Mouse (Mus musculus): ENCODE data around the gene Ntn5. TPM values are rescaled to one million over a fixed set of nuclear protein-coding genes. Genes with fewer than 3 reads are reported as not detected.

Gene Ntn5
- polyA plus RNA-seq, 1 experiment from 2014 or later = 3.4 TPM

- DNase-seq (ENCODE audit: low spot score) = no peak
- 73% methylated on average over 5 of the region's 5 CpGs for WGBS
- Histone ChIP-seq H3K9me3 (ENCODE audit: control insufficient read depth, low read length) (no peaks in the 10 kb centered on the region), H3K4me3 (ENCODE audit: low read depth, low read length) (no peak overlapping the region), H3K4me2 (ENCODE audit: low read depth, low read length) (no peak overlapping the region), H3K9ac (ENCODE audit: low read depth, low read length) (no peak overlapping the region), H3K4me1 (ENCODE audit: control insufficient read depth, insufficient read depth, low read length) (no peaks in the 10 kb centered on the region), H3K36me3 (ENCODE audit: control insufficient read depth, insufficient read depth, low read length) (peaks cover 5% of the 10 kb centered on the region; the same call in 1 of the 2 replicates), H3K27me3 (replicated peaks; ENCODE audit: control insufficient read depth, insufficient read depth, low read length) (no peaks in the 10 kb centered on the region), H3K27ac (replicated peaks; ENCODE audit: low read depth, low read length) (no peak overlapping the region)
- no peak for ATAC-seq (ENCODE audit: low read depth)
Measured at GRCm38 (mm10) chr7:45733477-45733876, 49.7 kb downstream of the Ntn5 start.

DNA sequence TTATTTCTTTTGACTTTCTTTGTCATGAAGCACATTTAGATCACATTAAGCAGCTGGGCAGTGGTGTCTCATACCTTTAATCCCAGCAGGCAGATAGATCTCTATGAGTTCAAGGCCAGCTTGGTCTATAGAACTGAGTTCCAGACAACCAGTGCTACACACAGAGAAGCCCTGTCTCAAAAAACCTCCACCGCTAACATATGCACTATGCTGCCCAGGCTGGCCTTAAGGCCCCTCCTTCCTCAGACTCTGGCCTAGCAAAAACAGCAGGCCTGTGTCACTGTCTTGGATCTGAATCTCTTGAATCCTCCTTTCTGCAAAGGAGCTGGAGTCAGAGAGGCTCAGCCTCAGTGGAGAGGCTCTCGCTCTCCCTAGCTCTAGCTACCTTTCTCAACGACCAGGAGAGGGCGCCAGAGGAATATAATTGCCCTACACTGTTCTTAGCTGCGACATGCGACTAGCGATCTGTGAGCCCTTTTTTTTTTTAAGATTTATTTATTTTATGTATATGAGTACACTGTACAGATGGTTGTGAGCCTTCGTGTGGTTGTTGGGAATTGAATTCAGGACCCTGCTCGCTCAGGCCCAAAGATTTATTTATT, 55.4 kb downstream of the Ntn5 start:
- H3K27ac ChIP-seq (replicated peaks; ENCODE audit: low read depth, low read length) = no peak overlapping the region
- peak; percentile 93 for DNase-seq (ENCODE audit: low spot score)
- WGBS = 10% methylated on average over 9 of the region's 9 CpGs

DNA sequence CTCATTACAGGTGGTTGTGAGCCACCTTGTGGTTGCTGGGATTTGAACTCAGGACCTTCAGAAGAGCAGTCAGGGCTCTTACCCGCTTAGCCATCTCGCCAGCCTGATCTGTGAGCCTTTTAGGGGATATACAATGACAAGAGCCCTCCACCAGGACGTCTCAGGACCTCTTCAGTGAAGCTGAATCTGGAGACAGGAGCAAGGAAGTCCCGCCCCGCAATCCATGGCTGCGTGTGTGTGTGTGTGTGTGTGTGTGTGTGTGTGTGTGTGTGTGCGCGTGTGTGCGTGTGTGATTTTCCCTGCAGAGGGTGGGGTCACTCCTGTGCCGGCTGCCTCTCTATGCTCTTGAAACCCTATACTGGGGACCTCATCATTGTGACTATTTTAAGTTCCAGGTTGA, 56.0 kb downstream of the Ntn5 start:
- no peaks in the 10 kb centered on the region for H3K9me3 ChIP-seq (ENCODE audit: control insufficient read depth, low read length)
- no peak overlapping the region for H3K27ac ChIP-seq (replicated peaks; ENCODE audit: low read depth, low read length)
- DNase-seq (ENCODE audit: low spot score) (no peak), ATAC-seq (ENCODE audit: low read depth) (no peak)
- H3K4me1 ChIP-seq (ENCODE audit: control insufficient read depth, insufficient read depth, low read length) = no peaks in the 10 kb centered on the region
- 61% methylated on average over 10 of the region's 10 CpGs for WGBS
- no peak overlapping the region for H3K9ac ChIP-seq (ENCODE audit: low read depth, low read length)
- no peak overlapping the region for H3K4me3 ChIP-seq (ENCODE audit: low read depth, low read length)
- H3K36me3 ChIP-seq (ENCODE audit: control insufficient read depth, insufficient read depth, low read length) = no peaks in the 10 kb centered on the region
- H3K4me2 ChIP-seq (ENCODE audit: low read depth, low read length) = no peak overlapping the region
- no peaks in the 10 kb centered on the region for H3K27me3 ChIP-seq (replicated peaks; ENCODE audit: control insufficient read depth, insufficient read depth, low read length)

More for the DNA sequence above, 55.4 kb downstream of the Ntn5 start:
- no peak overlapping the region for H3K4me2 ChIP-seq (ENCODE audit: low read depth, low read length)
- peak; percentile 89 for ATAC-seq (ENCODE audit: low read depth)
- no peaks in the 10 kb centered on the region for H3K27me3 ChIP-seq (replicated peaks; ENCODE audit: control insufficient read depth, insufficient read depth, low read length)
- no peak overlapping the region for H3K4me3 ChIP-seq (ENCODE audit: low read depth, low read length)
- no peaks in the 10 kb centered on the region for H3K4me1 ChIP-seq (ENCODE audit: control insufficient read depth, insufficient read depth, low read length)
- no peak overlapping the region for H3K9ac ChIP-seq (ENCODE audit: low read depth, low read length)
- H3K36me3 ChIP-seq (ENCODE audit: control insufficient read depth, insufficient read depth, low read length) = no peaks in the 10 kb centered on the region
- no peaks in the 10 kb centered on the region for H3K9me3 ChIP-seq (ENCODE audit: control insufficient read depth, low read length)

GRCm38 (mm10) chr7:45741308-45741707, 57.5 kb downstream of the Ntn5 start:
- H3K4me3 ChIP-seq (ENCODE audit: low read depth, low read length) = no peak overlapping the region; the same call in 1 of the 2 replicates
- H3K27ac ChIP-seq (replicated peaks; ENCODE audit: low read depth, low read length) = no peak overlapping the region
- ATAC-seq (ENCODE audit: low read depth) (no peak), DNase-seq (ENCODE audit: low spot score) (no peak)
- 87% methylated on average over 12 of the region's 12 CpGs for WGBS
- no peaks in the 10 kb centered on the region for H3K9me3 ChIP-seq (ENCODE audit: control insufficient read depth, low read length)
- peak overlapping the region; percentile 54; the same call in 1 of the 2 replicates for H3K4me2 ChIP-seq (ENCODE audit: low read depth, low read length)
- H3K27me3 ChIP-seq (replicated peaks; ENCODE audit: control insufficient read depth, insufficient read depth, low read length) = no peaks in the 10 kb centered on the region
- H3K36me3 ChIP-seq (ENCODE audit: control insufficient read depth, insufficient read depth, low read length) = no peaks in the 10 kb centered on the region
- no peak overlapping the region for H3K9ac ChIP-seq (ENCODE audit: low read depth, low read length)
- H3K4me1 ChIP-seq (ENCODE audit: control insufficient read depth, insufficient read depth, low read length) = no peaks in the 10 kb centered on the region

DNA sequence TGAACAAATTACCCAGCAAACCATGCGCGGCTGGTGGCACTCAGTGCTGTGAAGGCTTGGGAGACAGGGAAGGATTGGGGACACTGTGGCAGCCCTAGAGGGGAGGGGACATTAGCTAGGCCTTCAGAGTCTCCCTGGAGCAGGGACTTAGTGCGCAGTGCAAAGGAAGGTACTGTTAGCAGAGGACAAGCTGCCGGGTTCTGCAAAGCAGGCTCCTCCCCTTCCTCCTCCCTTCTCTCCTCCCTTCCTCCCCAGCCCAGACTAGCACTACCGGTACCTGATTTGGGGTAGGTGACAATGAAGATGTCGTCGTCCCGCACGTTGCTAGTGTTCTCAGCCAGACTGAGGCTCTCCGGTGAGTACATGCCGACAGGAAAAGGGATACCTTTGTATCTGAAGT, 58.0 kb downstream of the Ntn5 start:
- H3K9ac ChIP-seq (ENCODE audit: low read depth, low read length) = peak overlapping the region; percentile 46
- DNase-seq (ENCODE audit: low spot score) (no peak), ATAC-seq (ENCODE audit: low read depth) (peak; percentile 42; the same call in 1 of the 2 replicates)
- no peaks in the 10 kb centered on the region for H3K4me1 ChIP-seq (ENCODE audit: control insufficient read depth, insufficient read depth, low read length)
- H3K27me3 ChIP-seq (replicated peaks; ENCODE audit: control insufficient read depth, insufficient read depth, low read length) = no peaks in the 10 kb centered on the region
- no peaks in the 10 kb centered on the region for H3K36me3 ChIP-seq (ENCODE audit: control insufficient read depth, insufficient read depth, low read length)
- WGBS = 30% methylated on average over 11 of the region's 11 CpGs
- no peaks in the 10 kb centered on the region for H3K9me3 ChIP-seq (ENCODE audit: control insufficient read depth, low read length)
- peak overlapping the region; percentile 31 for H3K4me3 ChIP-seq (ENCODE audit: low read depth, low read length)
- H3K27ac ChIP-seq (replicated peaks; ENCODE audit: low read depth, low read length) = no peak overlapping the region
- peak overlapping the region; percentile 54 for H3K4me2 ChIP-seq (ENCODE audit: low read depth, low read length)

DNA sequence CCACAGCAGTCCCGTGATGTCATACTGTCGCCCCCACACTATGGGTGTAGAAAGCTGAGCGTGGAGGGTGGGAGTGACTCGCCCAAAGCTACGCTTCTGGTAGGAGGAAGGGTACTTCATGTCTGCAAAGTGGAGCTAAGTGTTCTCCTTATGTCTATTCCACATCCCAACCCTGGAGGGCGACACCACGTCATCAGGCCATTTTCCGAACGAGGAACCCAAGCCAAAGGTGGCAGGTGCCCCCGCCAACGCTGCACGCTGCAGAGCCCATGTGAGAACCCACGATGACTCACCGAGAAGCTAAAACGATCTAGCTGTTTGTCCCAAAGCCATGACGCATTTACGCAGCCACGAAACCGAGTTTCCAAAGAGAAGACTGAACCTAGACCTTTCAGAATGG, 58.5 kb downstream of the Ntn5 start:
- ATAC-seq (ENCODE audit: low read depth) (no peak), DNase-seq (ENCODE audit: low spot score) (no peak)
- H3K4me2 ChIP-seq (ENCODE audit: low read depth, low read length) = peak overlapping the region; percentile 54
- 41% methylated on average over 19 of the region's 19 CpGs for WGBS
- H3K27ac ChIP-seq (replicated peaks; ENCODE audit: low read depth, low read length) = no peak overlapping the region
- H3K27me3 ChIP-seq (replicated peaks; ENCODE audit: control insufficient read depth, insufficient read depth, low read length) = no peaks in the 10 kb centered on the region
- no peaks in the 10 kb centered on the region for H3K9me3 ChIP-seq (ENCODE audit: control insufficient read depth, low read length)
- H3K4me3 ChIP-seq (ENCODE audit: low read depth, low read length) = peak overlapping the region; percentile 31
- H3K36me3 ChIP-seq (ENCODE audit: control insufficient read depth, insufficient read depth, low read length) = no peaks in the 10 kb centered on the region
- no peaks in the 10 kb centered on the region for H3K4me1 ChIP-seq (ENCODE audit: control insufficient read depth, insufficient read depth, low read length)
- H3K9ac ChIP-seq (ENCODE audit: low read depth, low read length) = peak overlapping the region; percentile 46; the same call in 1 of the 2 replicates

Other genes with a start within 250 kb of the Ntn5 start
- 39.3 TPM in 2 replicates for gene Gys1, start 249.2 kb upstream of the Ntn5 start, polyA plus RNA-seq (2014; fragmentation: Nextera tagmentation; extraction: Ambion mirVana)
- 123 and 127 TPM in 2 replicates for gene Ruvbl2, start 245.9 kb upstream of the Ntn5 start, polyA plus RNA-seq (2014; fragmentation: Nextera tagmentation; extraction: Ambion mirVana)
- gene Ftl1, start 224.1 kb upstream of the Ntn5 start, polyA plus RNA-seq (2014; fragmentation: Nextera tagmentation; extraction: Ambion mirVana) = 4,260 and 4,697 TPM in 2 replicates
- gene Bax, start 217.1 kb upstream of the Ntn5 start, polyA plus RNA-seq (2014; fragmentation: Nextera tagmentation; extraction: Ambion mirVana) = 120 and 132 TPM in 2 replicates
- 1.2 and 1.5 TPM in 2 replicates for gene Tulp2, start 202.1 kb upstream of the Ntn5 start, polyA plus RNA-seq (2014; fragmentation: Nextera tagmentation; extraction: Ambion mirVana)
- gene Gm45808, start 197.2 kb upstream of the Ntn5 start, polyA plus RNA-seq (2014; fragmentation: Nextera tagmentation; extraction: Ambion mirVana) = not detected in 2 replicates
- gene Dhdh, start 195.2 kb upstream of the Ntn5 start, polyA plus RNA-seq (2014; fragmentation: Nextera tagmentation; extraction: Ambion mirVana) = 2.5 and 3.2 TPM in 2 replicates
- 209 and 236 TPM in 2 replicates for gene Nucb1, start 173.6 kb upstream of the Ntn5 start, polyA plus RNA-seq (2014; fragmentation: Nextera tagmentation; extraction: Ambion mirVana)
- gene Ppp1r15a, start 157.8 kb upstream of the Ntn5 start, polyA plus RNA-seq (2014; fragmentation: Nextera tagmentation; extraction: Ambion mirVana) = 20.7 and 21.9 TPM in 2 replicates
- 6.8 and 7.3 TPM in 2 replicates for gene Plekha4, start 157.7 kb upstream of the Ntn5 start, polyA plus RNA-seq (2014; fragmentation: Nextera tagmentation; extraction: Ambion mirVana)
- 0.77 and 1.0 TPM in 2 replicates for gene Hsd17b14, start 129.1 kb upstream of the Ntn5 start, polyA plus RNA-seq (2014; fragmentation: Nextera tagmentation; extraction: Ambion mirVana)
- gene Bcat2, start 113.9 kb upstream of the Ntn5 start, polyA plus RNA-seq (2014; fragmentation: Nextera tagmentation; extraction: Ambion mirVana) = 50.1 and 51.0 TPM in 2 replicates
- 0.45 and 1.0 TPM in 2 replicates for gene Fgf21, start 68.5 kb upstream of the Ntn5 start, polyA plus RNA-seq (2014; fragmentation: Nextera tagmentation; extraction: Ambion mirVana)
- 1.3 and 2.1 TPM in 2 replicates for gene Fut1, start 66.7 kb upstream of the Ntn5 start, polyA plus RNA-seq (2014; fragmentation: Nextera tagmentation; extraction: Ambion mirVana)
- gene Izumo1, start 62.2 kb upstream of the Ntn5 start, polyA plus RNA-seq (2014; fragmentation: Nextera tagmentation; extraction: Ambion mirVana) = 0.19 and 0.30 TPM in 2 replicates
- 10.4 and 11.1 TPM in 2 replicates for gene Rasip1, start 56.5 kb upstream of the Ntn5 start, polyA plus RNA-seq (2014; fragmentation: Nextera tagmentation; extraction: Ambion mirVana)
- 23.3 and 28.8 TPM in 2 replicates for gene Mamstr, start 44.0 kb upstream of the Ntn5 start, polyA plus RNA-seq (2014; fragmentation: Nextera tagmentation; extraction: Ambion mirVana)
- 1.9 and 2.2 TPM in 2 replicates for gene Fut2, start 17.6 kb upstream of the Ntn5 start, polyA plus RNA-seq (2014; fragmentation: Nextera tagmentation; extraction: Ambion mirVana)
- 2.1 and 2.5 TPM in 2 replicates for gene Sec1, start 10.4 kb downstream of the Ntn5 start, polyA plus RNA-seq (2014; fragmentation: Nextera tagmentation; extraction: Ambion mirVana)
- 7.9 and 8.9 TPM in 2 replicates for gene Car11, start 15.8 kb downstream of the Ntn5 start, polyA plus RNA-seq (2014; fragmentation: Nextera tagmentation; extraction: Ambion mirVana)
- gene Dbp, start 21.1 kb downstream of the Ntn5 start, polyA plus RNA-seq (2014; fragmentation: Nextera tagmentation; extraction: Ambion mirVana) = 3.4 and 4.7 TPM in 2 replicates
- 1,174 and 1,204 TPM in 2 replicates for gene Rpl18, start 31.4 kb downstream of the Ntn5 start, polyA plus RNA-seq (2014; fragmentation: Nextera tagmentation; extraction: Ambion mirVana)
- gene Sphk2, start 34.0 kb downstream of the Ntn5 start, polyA plus RNA-seq (2014; fragmentation: Nextera tagmentation; extraction: Ambion mirVana) = 24.0 and 25.6 TPM in 2 replicates
- 0.36 and 0.39 TPM in 2 replicates for gene Fam83e, start 37.2 kb downstream of the Ntn5 start, polyA plus RNA-seq (2014; fragmentation: Nextera tagmentation; extraction: Ambion mirVana)
- gene Spaca4, start 41.8 kb downstream of the Ntn5 start, polyA plus RNA-seq (2014; fragmentation: Nextera tagmentation; extraction: Ambion mirVana) = not detected in 2 replicates
- 0.67 and 1.5 TPM in 2 replicates for gene Lmtk3, start 99.7 kb downstream of the Ntn5 start, polyA plus RNA-seq (2014; fragmentation: Nextera tagmentation; extraction: Ambion mirVana)
- 14.2 and 16.3 TPM in 2 replicates for gene Sult2b1, start 100.6 kb downstream of the Ntn5 start, polyA plus RNA-seq (2014; fragmentation: Nextera tagmentation; extraction: Ambion mirVana)
- gene Cyth2, start 130.6 kb downstream of the Ntn5 start, polyA plus RNA-seq (2014; fragmentation: Nextera tagmentation; extraction: Ambion mirVana) = 96.4 and 106 TPM in 2 replicates
- 1.4 and 2.2 TPM in 2 replicates for gene Kcnj14, start 140.8 kb downstream of the Ntn5 start, polyA plus RNA-seq (2014; fragmentation: Nextera tagmentation; extraction: Ambion mirVana)
- 53.9 and 60.5 TPM in 2 replicates for gene Grwd1, start 146.9 kb downstream of the Ntn5 start, polyA plus RNA-seq (2014; fragmentation: Nextera tagmentation; extraction: Ambion mirVana)
- gene Kdelr1, start 188.8 kb downstream of the Ntn5 start, polyA plus RNA-seq (2014; fragmentation: Nextera tagmentation; extraction: Ambion mirVana) = 147 and 155 TPM in 2 replicates
- gene Grin2d, start 194.4 kb downstream of the Ntn5 start, polyA plus RNA-seq (2014; fragmentation: Nextera tagmentation; extraction: Ambion mirVana) = 0.63 and 1.0 TPM in 2 replicates
- 0.68 and 0.87 TPM in 2 replicates for gene Syngr4, start 212.7 kb downstream of the Ntn5 start, polyA plus RNA-seq (2014; fragmentation: Nextera tagmentation; extraction: Ambion mirVana)
- gene Tmem143, start 212.9 kb downstream of the Ntn5 start, polyA plus RNA-seq (2014; fragmentation: Nextera tagmentation; extraction: Ambion mirVana) = 3.9 and 5.8 TPM in 2 replicates
- 298 and 316 TPM in 2 replicates for gene Emp3, start 237.4 kb downstream of the Ntn5 start, polyA plus RNA-seq (2014; fragmentation: Nextera tagmentation; extraction: Ambion mirVana)
- 3.7 and 5.0 TPM in 2 replicates for gene Ccdc114, start 240.1 kb downstream of the Ntn5 start, polyA plus RNA-seq (2014; fragmentation: Nextera tagmentation; extraction: Ambion mirVana)

Data from embryonic facial prominence, embryonic 14.5 days (tissue).